Mouse (Mus musculus): ENCODE measurements around the gene Gm3415.
"Not testable (repeated sequence)": the region's sequence is repeated elsewhere in the genome, so short reads cannot be mapped to it uniquely, and the experiment has no call there.

Gm3415 gene

GRCm38 (mm10) chr5:146599216-146599615 is 43.3 kb downstream of the Gm3415 start:
- not testable (repeated sequence) for DNase-seq (ENCODE audit: low spot score)

GRCm38 (mm10) chr5:146599970-146600369 is 44.0 kb downstream of the Gm3415 start:
- no peak for DNase-seq (ENCODE audit: low spot score)

- no peak for DNase-seq (ENCODE audit: low spot score)
Measured at GRCm38 (mm10) chr5:146606221-146606620, 50.3 kb downstream of the Gm3415 start.

GRCm38 (mm10) chr5:146606895-146607294 is 51.0 kb downstream of the Gm3415 start:
- DNase-seq (ENCODE audit: low spot score): no peak

GRCm38 (mm10) chr5:146607816-146608215 is 51.9 kb downstream of the Gm3415 start:
- DNase-seq (ENCODE audit: low spot score): no peak
